10 mouse cellular contexts compared by ENCODE assay signal in the genomic region with DNA sequence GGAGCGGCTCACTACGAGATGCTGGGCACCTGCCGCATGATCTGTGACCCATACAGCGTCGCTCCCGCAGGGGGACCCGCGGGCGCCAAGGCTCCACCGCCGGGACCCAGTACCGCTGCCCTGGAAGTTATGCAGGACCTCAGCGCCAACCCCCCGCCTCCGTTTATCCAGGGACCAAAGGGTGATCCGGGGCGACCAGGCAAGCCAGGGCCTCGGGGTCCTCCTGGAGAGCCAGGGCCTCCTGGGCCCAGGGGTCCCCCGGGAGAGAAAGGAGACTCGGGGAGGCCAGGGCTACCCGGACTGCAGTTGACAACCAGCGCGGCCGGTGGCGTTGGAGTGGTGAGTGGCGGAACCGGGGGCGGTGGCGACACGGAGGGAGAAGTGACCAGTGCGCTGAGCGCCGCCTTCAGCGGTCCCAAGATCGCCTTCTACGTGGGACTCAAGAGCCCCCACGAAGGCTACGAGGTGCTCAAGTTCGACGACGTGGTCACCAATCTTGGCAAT. TPM values are rescaled to one million over a fixed set of nuclear protein-coding genes. Genes with fewer than 3 reads are reported as not detected.
DNase-seq lines count a peak whose midpoint lies in the region; ATAC-seq and TF ChIP-seq lines count a peak whose summit lies in the region.
"Had no signal": no experiment of that assay in that cellular context is flagged by ENCODE, and none has a peak within 500 bp of the region (broad histone marks: within the 10 kb centered on the region; RNA-seq: fewer than 3 reads in every experiment).

No protein-coding gene starts in this region.

- DNase-seq in layer of hippocampus, adult 2 months (ENCODE audit: low spot score in 2 of 2) = no peak
- no peak for DNase-seq in layer of hippocampus, adult 11-12 months (ENCODE audit: low spot score)
- peak; percentile 26 for DNase-seq in forebrain, embryonic 10.5 days (ENCODE audit: extremely low spot score, low spot score)
- no peak for DNase-seq in neural tube, embryonic 11.5 days (ENCODE audit: low spot score)
- DNase-seq in frontal cortex, postnatal 36 days (ENCODE audit: low spot score in 2 of 2) = no peak
- no peak for DNase-seq in kidney, postnatal 14 days

- no peaks in the 10 kb centered on the region for H3K9me3 ChIP-seq in forebrain, embryonic 10.5 days
- H3K9me3 ChIP-seq in hindbrain, embryonic 15.5 days = no peaks in the 10 kb centered on the region
- no peaks in the 10 kb centered on the region for H3K9me3 ChIP-seq in neural tube, embryonic 11.5 days (ENCODE audit: control insufficient read depth, low read length)

- under 1% methylated on average over 41 of the region's 41 CpGs for WGBS in forebrain, embryonic 10.5 days
- 0% methylated on average over 41 of the region's 41 CpGs for WGBS in hindbrain, embryonic 15.5 days
- 1% methylated on average over 41 of the region's 41 CpGs for WGBS in neural tube, embryonic 11.5 days

- H3K36me3 ChIP-seq in forebrain, embryonic 10.5 days (replicated peaks) = no peaks in the 10 kb centered on the region
- no peaks in the 10 kb centered on the region for H3K36me3 ChIP-seq in hindbrain, embryonic 15.5 days
- no peaks in the 10 kb centered on the region for H3K36me3 ChIP-seq in neural tube, embryonic 11.5 days (ENCODE audit: control insufficient read depth, insufficient read depth, low read length)

- peak overlapping the region; percentile 93 for H3K27ac ChIP-seq in layer of hippocampus, adult 2 months
- no peak overlapping the region for H3K27ac ChIP-seq in forebrain, embryonic 10.5 days
- no peak overlapping the region for H3K27ac ChIP-seq in hindbrain, embryonic 15.5 days (replicated peaks)
- H3K27ac ChIP-seq in neural tube, embryonic 11.5 days (ENCODE audit: low read depth, low read length) = no peak overlapping the region
- H3K27ac ChIP-seq: liver, embryonic 14.5 days had no signal

- peak overlapping the region; percentile 62 for H3K4me2 ChIP-seq in hindbrain, embryonic 15.5 days
- H3K4me2 ChIP-seq in neural tube, embryonic 11.5 days (ENCODE audit: low read depth) = peak overlapping the region; percentile 49

- H3K9ac ChIP-seq in hindbrain, embryonic 15.5 days = no peak overlapping the region
- no peak overlapping the region for H3K9ac ChIP-seq in neural tube, embryonic 11.5 days (ENCODE audit: low read length)
- H3K9ac ChIP-seq: liver, embryonic 14.5 days had no signal

- H3K4me1 ChIP-seq in forebrain, embryonic 10.5 days = peaks cover 39% of the 10 kb centered on the region
- peaks cover 29% of the 10 kb centered on the region for H3K4me1 ChIP-seq in hindbrain, embryonic 15.5 days (replicated peaks)
- peaks cover 8% of the 10 kb centered on the region; the same call in 1 of the 2 replicates for H3K4me1 ChIP-seq in neural tube, embryonic 11.5 days (ENCODE audit: control insufficient read depth, insufficient read depth, low read length)

- peak; percentile 13; the same call in 1 of the 2 replicates for ATAC-seq in hindbrain, embryonic 15.5 days (ENCODE audit: low FRiP score, low read depth)
- no peak for ATAC-seq in neural tube, embryonic 11.5 days (ENCODE audit: insufficient read depth, low FRiP score, low TSS enrichment)
- no peak for ATAC-seq in inflammation-experienced regulatory T-cells, adult 6 months

- no peak for TF ChIP-seq CTCF in layer of hippocampus, adult 2 months (conservative IDR thresholded peaks at IDR 0.05)

- peaks cover 99% of the 10 kb centered on the region for H3K27me3 ChIP-seq in forebrain, embryonic 10.5 days (ENCODE audit: poor library complexity, severe bottlenecking)
- peaks cover 85% of the 10 kb centered on the region for H3K27me3 ChIP-seq in hindbrain, embryonic 15.5 days
- peaks cover 64% of the 10 kb centered on the region for H3K27me3 ChIP-seq in neural tube, embryonic 11.5 days (ENCODE audit: control insufficient read depth, insufficient read depth, low read length)

- H3K4me3 ChIP-seq in layer of hippocampus, adult 2 months = peak overlapping the region; percentile 62
- H3K4me3 ChIP-seq in forebrain, embryonic 10.5 days = peak overlapping the region; percentile 49
- peak overlapping the region; percentile 41 for H3K4me3 ChIP-seq in hindbrain, embryonic 15.5 days
- peak overlapping the region; percentile 29 for H3K4me3 ChIP-seq in neural tube, embryonic 11.5 days (ENCODE audit: low read depth, low read length)

RNA-seq across cellular contexts. Expression of gene C1ql2, which starts 0.8 kb away (rescaled TPM):
- 10 to 100 TPM; 86.1 to 94.4 TPM for total RNA-seq in layer of hippocampus, adult 2 months (2021)
- polyA plus RNA-seq in forebrain, embryonic 10.5 days (2016; fragmentation: Nextera tagmentation; extraction: Ambion mirVana) = 0.09 TPM in 1 of 2 replicates, not detected in the other
- 7.2 and 7.4 TPM in 2 replicates for polyA plus RNA-seq in hindbrain, embryonic 15.5 days (2015; fragmentation: Nextera tagmentation; extraction: Ambion mirVana)
- polyA plus RNA-seq in neural tube, embryonic 11.5 days (2014; fragmentation: Nextera tagmentation; extraction: Ambion mirVana) = 0.15 TPM in 1 of 2 replicates, not detected in the other
- polyA plus RNA-seq in inflammation-experienced regulatory T-cells, adult 6 months (2017; shearing (Covaris generic)) = not detected
- polyA plus RNA-seq: liver, embryonic 14.5 days; spleen, adult 2 months had no signal
